Mouse (Mus musculus): Measurements from ENCODE around the gene Fam189a1. TPM values are rescaled to one million over a fixed set of nuclear protein-coding genes. Genes with fewer than 3 reads are reported as not detected.

Gene Fam189a1
- polyA plus RNA-seq, 1 experiment from 2014 or later: 0.66 TPM

DNA sequence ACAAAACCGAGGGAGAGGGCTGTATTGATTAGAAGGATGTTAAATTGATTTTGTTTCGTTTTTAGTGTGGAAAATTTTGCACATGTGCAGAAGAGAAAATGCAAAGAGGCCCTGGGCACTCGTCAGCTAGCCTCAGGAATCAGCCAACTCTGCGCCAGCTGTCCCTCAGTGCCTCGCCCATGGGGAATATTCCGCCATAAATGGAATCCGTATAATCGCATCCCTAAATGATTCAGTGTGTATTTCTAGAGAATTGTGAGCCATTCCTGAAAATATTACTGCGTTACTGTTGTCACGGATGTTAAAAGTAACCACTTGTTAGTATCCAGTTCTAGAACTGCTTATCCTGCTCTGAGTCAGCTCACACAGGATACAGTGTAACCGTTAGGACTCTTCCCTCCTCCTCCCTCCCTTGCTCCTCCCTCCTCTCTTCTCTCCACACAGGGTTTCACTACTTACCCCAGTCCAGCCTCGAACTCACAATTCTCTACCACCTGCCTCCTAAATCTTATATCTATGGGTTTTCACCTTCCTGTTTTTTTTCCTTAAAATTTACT lies 299.8 kb downstream of the Fam189a1 start:
- Histone ChIP-seq H3K4me1 (no peaks in the 10 kb centered on the region), H3K36me3 (no peaks in the 10 kb centered on the region), H3K9ac (no peak overlapping the region), H3K4me2 (no peak overlapping the region), H3K9me3 (replicated peaks) (no peaks in the 10 kb centered on the region), H3K4me3 (replicated peaks) (no peak overlapping the region), H3K27me3 (no peaks in the 10 kb centered on the region), H3K27ac (no peak overlapping the region)
- WGBS: 83% methylated on average over 12 of the region's 12 CpGs
- ATAC-seq (replicated peaks; ENCODE audit: low FRiP score): no peak

DNA sequence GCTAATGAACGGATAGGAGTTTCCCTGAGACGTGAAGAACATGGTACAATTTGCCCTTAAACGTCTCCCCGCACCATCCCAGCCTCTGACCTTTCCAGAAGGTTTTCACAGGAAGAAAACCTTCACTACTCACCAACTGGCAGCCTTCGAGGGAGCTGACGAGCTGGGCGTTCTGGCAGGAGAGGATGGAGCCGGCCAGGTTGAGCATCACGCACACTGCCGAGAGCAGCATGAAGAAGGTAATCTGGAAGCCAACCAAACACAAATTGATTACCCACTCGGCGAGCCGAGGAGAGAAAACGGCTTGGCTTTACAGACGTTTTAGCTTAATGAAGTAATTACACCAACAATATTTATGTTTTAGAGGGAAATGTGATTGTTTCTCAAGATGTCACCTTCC lies 300.4 kb downstream of the Fam189a1 start:
- Histone ChIP-seq H3K4me1 (no peaks in the 10 kb centered on the region), H3K9me3 (replicated peaks) (no peaks in the 10 kb centered on the region), H3K27me3 (no peaks in the 10 kb centered on the region), H3K27ac (no peak overlapping the region), H3K36me3 (no peaks in the 10 kb centered on the region), H3K4me2 (no peak overlapping the region), H3K4me3 (replicated peaks) (no peak overlapping the region), H3K9ac (no peak overlapping the region)
- WGBS: 65% methylated on average over 15 of the region's 15 CpGs
- no peak for ATAC-seq (replicated peaks; ENCODE audit: low FRiP score)

DNA sequence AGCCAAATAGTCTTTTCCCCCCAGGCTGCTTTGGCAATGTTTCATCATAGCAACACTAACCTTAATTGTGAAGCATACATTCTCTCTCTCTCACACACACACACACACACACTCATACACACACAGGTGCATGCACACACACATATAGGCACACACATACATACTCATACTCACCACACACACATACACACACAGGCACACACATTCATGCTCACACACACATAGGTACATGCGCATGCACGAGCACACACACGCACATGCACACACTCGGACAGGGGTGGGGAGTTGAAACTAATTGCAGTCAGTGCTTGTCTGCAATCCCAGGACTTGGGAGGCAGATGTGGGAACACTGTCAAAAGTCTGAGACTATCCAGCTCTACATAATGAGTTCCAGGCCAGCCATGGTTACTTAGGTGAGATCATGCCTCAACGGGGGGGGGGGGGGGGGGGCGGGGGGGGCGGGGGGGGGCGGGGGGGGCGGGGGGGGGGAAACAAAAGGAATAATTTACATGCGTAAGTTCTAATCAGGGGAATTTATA lies 300.9 kb downstream of the Fam189a1 start:
- Histone ChIP-seq H3K9ac (no peak overlapping the region), H3K27ac (no peak overlapping the region), H3K27me3 (no peaks in the 10 kb centered on the region), H3K4me2 (no peak overlapping the region), H3K4me1 (no peaks in the 10 kb centered on the region), H3K36me3 (no peaks in the 10 kb centered on the region), H3K9me3 (replicated peaks) (no peaks in the 10 kb centered on the region), H3K4me3 (replicated peaks) (no peak overlapping the region)
- ATAC-seq (replicated peaks; ENCODE audit: low FRiP score): no peak
- 84% methylated on average over 5 of the region's 10 CpGs for WGBS

DNA sequence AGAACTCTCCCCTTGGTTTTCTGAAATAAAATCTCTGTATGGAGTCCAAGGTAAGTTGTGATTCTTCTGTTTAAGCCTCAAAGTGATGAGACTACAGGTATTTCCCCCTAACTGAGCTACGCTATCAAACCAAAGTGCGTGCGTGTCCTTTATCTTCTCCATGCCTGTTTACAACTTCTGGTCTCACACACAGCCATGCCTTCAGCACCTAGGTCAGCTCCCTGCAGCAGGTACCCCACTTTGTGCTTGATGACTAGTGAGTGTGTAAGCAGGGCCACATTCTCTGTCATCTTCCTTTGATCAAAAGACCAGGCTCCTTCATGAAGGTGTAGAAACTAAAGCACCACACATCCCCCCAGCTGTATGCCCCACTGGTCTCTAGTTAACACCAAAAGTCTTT lies 305.6 kb downstream of the Fam189a1 start:
- WGBS: 39% methylated on average over 3 of the region's 3 CpGs
- no peak for ATAC-seq (replicated peaks; ENCODE audit: low FRiP score)
- Histone ChIP-seq H3K27me3 (no peaks in the 10 kb centered on the region), H3K9ac (no peak overlapping the region), H3K36me3 (no peaks in the 10 kb centered on the region), H3K27ac (no peak overlapping the region), H3K4me3 (replicated peaks) (no peak overlapping the region), H3K4me2 (no peak overlapping the region), H3K9me3 (replicated peaks) (no peaks in the 10 kb centered on the region), H3K4me1 (no peaks in the 10 kb centered on the region)

DNA sequence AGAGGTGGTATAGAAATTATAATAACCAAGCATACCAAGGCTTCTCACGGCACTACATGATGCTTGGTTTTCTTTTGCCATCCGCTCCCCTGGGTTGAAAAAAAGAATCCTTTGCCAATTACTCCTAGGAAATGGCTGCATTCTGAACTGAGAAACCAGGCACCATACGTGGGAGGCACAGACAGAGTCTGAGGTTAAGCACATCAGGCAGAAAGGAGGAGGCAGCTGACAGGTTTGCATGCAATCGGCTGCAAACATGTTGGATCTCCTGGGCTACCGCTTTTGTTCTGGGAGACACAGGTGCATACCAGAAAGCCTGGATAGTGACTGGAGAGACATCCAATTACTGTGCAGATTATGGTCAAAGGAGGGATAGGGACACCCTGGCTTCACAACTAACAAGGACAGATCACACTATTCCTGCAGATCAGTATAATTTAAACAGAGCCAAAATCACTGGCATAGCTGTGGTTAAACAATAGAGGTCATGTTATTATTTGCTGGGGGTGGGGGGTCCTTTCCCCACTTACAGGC lies 308.9 kb downstream of the Fam189a1 start:
- 65% methylated on average over 5 of the region's 5 CpGs for WGBS
- Histone ChIP-seq H3K36me3 (no peaks in the 10 kb centered on the region), H3K27me3 (no peaks in the 10 kb centered on the region)

DNA sequence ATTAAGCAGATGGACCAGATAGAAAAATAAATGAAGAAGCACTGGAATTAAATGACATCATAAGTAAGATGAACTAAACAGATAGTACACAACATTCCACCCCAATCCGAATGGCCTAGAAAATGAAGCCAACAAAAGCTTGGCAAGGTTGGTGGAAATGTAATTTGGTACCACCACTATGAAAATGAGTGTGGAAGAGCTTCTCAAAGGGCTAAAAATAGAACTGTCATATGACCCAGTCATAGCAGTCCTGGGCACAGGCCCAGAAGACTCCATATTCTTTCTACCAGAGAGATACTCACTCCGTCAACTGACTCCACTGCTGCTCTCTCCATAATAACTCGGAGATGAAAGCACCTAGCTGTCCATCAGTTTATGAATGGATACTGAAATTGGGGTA lies 310.3 kb downstream of the Fam189a1 start:
- H3K36me3 ChIP-seq: no peaks in the 10 kb centered on the region
- no peak for ATAC-seq (replicated peaks; ENCODE audit: low FRiP score)
- H3K9me3 ChIP-seq (replicated peaks): no peaks in the 10 kb centered on the region
- no peaks in the 10 kb centered on the region for H3K4me1 ChIP-seq
- H3K4me2 ChIP-seq: no peak overlapping the region
- H3K27me3 ChIP-seq: no peaks in the 10 kb centered on the region
- H3K4me3 ChIP-seq (replicated peaks): no peak overlapping the region
- H3K9ac ChIP-seq: no peak overlapping the region
- no peak overlapping the region for H3K27ac ChIP-seq
- WGBS: 88% methylated on average over 3 of the region's 3 CpGs

More for the DNA sequence above, 308.9 kb downstream of the Fam189a1 start:
- no peak for ATAC-seq (replicated peaks; ENCODE audit: low FRiP score)
- Histone ChIP-seq H3K4me2 (no peak overlapping the region), H3K4me1 (no peaks in the 10 kb centered on the region), H3K9ac (no peak overlapping the region), H3K9me3 (replicated peaks) (no peaks in the 10 kb centered on the region), H3K27ac (no peak overlapping the region), H3K4me3 (replicated peaks) (no peak overlapping the region)

DNA sequence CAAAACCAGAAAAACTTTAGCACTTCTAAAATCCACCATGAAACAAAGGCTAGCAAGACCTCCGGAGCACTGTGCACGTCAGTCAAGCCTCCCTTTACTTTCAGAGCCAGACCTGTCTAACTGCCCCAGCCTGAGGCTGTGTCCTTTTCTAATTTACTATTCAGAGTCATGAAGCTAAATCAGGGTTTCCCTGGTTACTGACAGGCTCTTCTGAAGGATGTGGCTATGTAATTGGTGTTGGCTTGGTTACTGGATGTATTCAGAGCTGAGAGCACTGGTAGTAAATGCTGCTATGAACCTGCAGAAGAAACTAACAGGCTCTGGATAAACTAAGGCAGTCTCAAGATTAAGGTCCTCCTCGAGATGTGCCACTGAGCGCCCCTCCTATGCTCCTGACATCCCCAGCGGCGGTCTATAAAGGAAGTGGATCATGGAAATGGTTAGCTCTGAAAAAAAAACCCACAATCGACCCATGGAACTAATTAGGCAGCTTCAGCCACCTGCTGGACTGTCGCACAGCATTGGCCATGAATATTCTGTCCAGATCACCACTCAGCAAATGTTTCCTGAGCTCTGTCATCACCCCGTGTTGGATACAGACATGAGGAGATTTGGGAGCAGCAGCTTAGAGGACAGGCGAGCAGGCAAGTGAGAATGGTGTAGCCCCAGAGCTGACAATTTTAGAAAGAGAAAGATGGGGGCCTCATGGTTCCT lies 315.3 kb downstream of the Fam189a1 start:
- Histone ChIP-seq H3K36me3 (no peaks in the 10 kb centered on the region), H3K9ac (no peak overlapping the region), H3K9me3 (replicated peaks) (no peaks in the 10 kb centered on the region), H3K4me3 (replicated peaks) (no peak overlapping the region), H3K4me2 (no peak overlapping the region), H3K27me3 (no peaks in the 10 kb centered on the region), H3K4me1 (peaks cover 16% of the 10 kb centered on the region), H3K27ac (no peak overlapping the region)
- ATAC-seq (replicated peaks; ENCODE audit: low FRiP score): no peak
- 71% methylated on average over 10 of the region's 10 CpGs for WGBS

DNA sequence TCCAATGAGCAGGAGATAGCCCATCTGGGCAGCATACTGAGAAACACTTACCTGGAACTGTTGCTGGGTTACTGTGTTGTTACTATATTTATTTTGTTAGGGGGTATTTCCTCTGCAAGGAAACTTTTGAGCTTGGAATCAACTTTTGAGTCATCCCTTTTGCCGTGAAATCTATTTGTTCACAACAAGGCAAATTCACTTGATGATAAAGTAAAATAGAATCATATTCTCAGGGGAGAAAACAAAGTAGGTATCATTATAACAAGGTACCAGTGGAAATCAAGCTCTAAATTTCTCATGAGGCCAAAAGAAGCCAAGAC lies 315.8 kb downstream of the Fam189a1 start:
- WGBS: 69% methylated on average over 1 of the region's 1 CpGs
- no peak for ATAC-seq (replicated peaks; ENCODE audit: low FRiP score)
- H3K36me3 ChIP-seq: no peaks in the 10 kb centered on the region
- no peak overlapping the region for H3K27ac ChIP-seq
- no peaks in the 10 kb centered on the region for H3K9me3 ChIP-seq (replicated peaks)
- H3K4me1 ChIP-seq: peaks cover 16% of the 10 kb centered on the region
- peak overlapping the region; percentile 38 for H3K4me3 ChIP-seq (replicated peaks)
- H3K4me2 ChIP-seq: peak overlapping the region; percentile 66
- no peaks in the 10 kb centered on the region for H3K27me3 ChIP-seq
- H3K9ac ChIP-seq: no peak overlapping the region

DNA sequence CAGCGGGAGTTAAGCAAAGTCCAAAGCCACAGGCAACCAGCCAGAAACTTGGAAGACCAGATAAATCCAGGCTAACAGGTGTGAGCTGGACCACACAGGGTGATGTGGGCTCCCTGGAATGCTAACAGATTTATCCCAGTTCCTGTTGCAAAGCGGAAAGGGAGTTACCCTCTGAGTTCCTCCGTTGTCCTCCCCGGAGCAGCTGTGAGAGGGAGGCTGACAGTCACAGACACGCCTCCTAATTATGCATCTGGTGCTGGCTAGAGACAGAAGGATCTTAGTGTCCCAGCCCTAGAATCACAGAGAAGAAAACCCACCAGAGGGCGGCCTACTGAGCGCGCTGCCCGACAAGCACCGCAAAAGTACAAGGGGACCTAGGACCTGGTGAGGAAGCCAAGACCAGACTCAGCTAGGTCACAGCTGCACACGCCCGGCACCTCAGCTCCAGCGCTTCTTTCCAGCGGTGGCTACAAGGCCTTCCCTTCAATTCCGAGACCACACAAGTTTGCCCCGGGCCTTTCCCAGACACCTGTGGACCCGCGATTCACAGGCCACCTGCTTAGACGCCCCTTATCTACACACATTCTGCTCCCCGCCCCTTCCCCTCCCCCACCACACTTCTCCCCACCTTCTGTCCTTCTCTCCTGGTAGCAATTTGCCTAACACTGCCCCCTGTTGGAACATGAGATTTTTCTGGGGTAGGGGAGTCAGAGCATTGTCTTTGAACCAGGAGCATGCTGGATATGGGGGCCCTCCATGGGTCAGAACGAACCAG lies 316.4 kb downstream of the Fam189a1 start:
- Histone ChIP-seq H3K4me3 (replicated peaks) (peak overlapping the region; percentile 38), H3K36me3 (no peaks in the 10 kb centered on the region), H3K27ac (0 out of 2 replicates have a peak overlapping the region, but pooled peaks have one; percentile 56), H3K4me2 (peak overlapping the region; percentile 66), H3K4me1 (peaks cover 16% of the 10 kb centered on the region), H3K27me3 (no peaks in the 10 kb centered on the region), H3K9me3 (replicated peaks) (no peaks in the 10 kb centered on the region), H3K9ac (no peak overlapping the region)
- WGBS: 2% methylated on average over 21 of the region's 21 CpGs
- peak; percentile 94 for ATAC-seq (replicated peaks; ENCODE audit: low FRiP score)

DNA sequence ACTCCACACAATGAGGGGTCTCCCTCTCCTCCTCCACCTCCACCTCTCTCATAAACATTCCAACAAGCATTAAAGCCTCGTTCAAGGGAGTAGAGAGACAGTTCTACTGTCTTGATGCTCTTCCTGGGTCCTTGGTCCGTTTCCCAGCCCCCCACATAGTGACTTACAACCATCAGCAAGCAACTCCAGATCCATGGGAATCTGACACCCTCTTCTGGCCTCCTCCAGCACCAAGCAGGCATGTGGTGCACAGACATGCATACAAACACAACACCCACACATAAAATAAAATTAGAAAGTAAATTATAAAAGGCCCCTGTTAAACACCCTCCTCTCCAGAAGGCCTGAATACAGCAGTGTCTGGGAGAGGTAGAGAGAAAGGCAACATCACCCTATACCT lies 317.1 kb downstream of the Fam189a1 start:
- Histone ChIP-seq H3K27ac (0 out of 2 replicates have a peak overlapping the region, but pooled peaks have one; percentile 32), H3K4me2 (peak overlapping the region; percentile 66), H3K36me3 (no peaks in the 10 kb centered on the region), H3K4me3 (replicated peaks) (peak overlapping the region; percentile 38; the same call in 1 of the 2 replicates), H3K9ac (no peak overlapping the region), H3K9me3 (replicated peaks) (no peaks in the 10 kb centered on the region), H3K4me1 (peaks cover 16% of the 10 kb centered on the region), H3K27me3 (no peaks in the 10 kb centered on the region)
- WGBS: 44% methylated on average over 2 of the region's 2 CpGs
- no peak; the same call in 1 of the 2 replicates for ATAC-seq (replicated peaks; ENCODE audit: low FRiP score)

DNA sequence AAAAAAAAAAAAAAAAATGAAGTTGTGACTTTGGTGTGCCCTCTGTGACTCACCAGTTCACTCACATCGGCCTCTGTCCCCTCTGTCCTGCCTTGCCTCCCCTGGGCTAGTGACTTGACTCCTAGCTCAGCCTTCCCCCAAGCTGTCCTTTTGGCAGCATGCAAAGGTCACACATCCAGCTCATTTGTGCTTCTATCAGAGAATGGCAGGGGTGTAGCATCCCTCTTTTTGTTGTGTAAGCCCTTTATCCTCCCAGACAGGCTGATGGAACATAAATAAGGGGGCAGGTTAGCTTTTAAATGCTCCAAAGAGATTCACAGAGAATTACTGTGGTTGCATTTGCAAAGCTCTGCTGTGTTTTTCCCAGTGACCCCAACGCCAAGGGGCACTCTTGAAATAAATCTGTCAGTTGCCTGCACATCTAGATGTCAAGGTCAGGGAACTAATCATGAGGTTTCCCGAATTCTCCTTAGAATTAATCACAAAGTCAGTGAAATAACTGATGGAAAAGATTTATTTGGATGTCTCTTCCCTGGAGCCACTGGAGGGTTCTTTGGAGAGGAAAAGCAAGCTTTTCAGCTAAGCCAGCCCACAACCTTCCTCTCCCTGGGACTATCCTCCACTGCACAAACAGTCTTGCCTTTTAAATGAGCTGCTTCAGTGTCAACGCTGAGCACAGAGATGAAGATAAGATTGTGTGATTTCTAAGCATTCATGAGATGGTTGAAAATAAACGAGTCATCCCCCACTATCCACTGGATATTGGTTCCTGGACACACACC lies 326.0 kb downstream of the Fam189a1 start:
- Histone ChIP-seq H3K9ac (no peak overlapping the region), H3K27ac (no peak overlapping the region), H3K4me2 (no peak overlapping the region), H3K4me3 (replicated peaks) (no peak overlapping the region), H3K9me3 (replicated peaks) (no peaks in the 10 kb centered on the region), H3K27me3 (no peaks in the 10 kb centered on the region), H3K4me1 (0 out of 2 replicates have a peak, but pooled peaks cover 5% of the 10 kb centered on the region), H3K36me3 (no peaks in the 10 kb centered on the region)
- ATAC-seq (replicated peaks; ENCODE audit: low FRiP score): no peak
- WGBS: 17% methylated on average over 5 of the region's 5 CpGs

Data from kidney, embryonic 15.5 days (tissue).